Mouse (Mus musculus) forebrain, embryonic 16.5 days (tissue): ENCODE data around the gene Pkmyt1. TPM values are rescaled to one million over a fixed set of nuclear protein-coding genes. Genes with fewer than 3 reads are reported as not detected.

ENCODE experiments used
- polyA plus RNA-seq: library from polyadenylated mRNA; unstranded; fragments of >200 nt; fragmentation: Nextera tagmentation; extraction: Ambion mirVana; gene quantifications from 2 replicates; pipeline ENCODE4 v1.2.1, GENCODE M21; 2015

Gene Pkmyt1
- polyA plus RNA-seq, 1 experiment from 2014 or later: 25.0 TPM

Other genes with a start within 250 kb of the Pkmyt1 start
- gene Vmn2r117, start 246.6 kb upstream of the Pkmyt1 start, polyA plus RNA-seq: not detected in 2 replicates
- 19.0 and 19.1 TPM in 2 replicates for gene Zfp213, start 162.1 kb upstream of the Pkmyt1 start, polyA plus RNA-seq
- gene Zfp13, start 126.8 kb upstream of the Pkmyt1 start, polyA plus RNA-seq: 26.2 and 28.5 TPM in 2 replicates
- not detected in 2 replicates for gene Zscan10, start 125.5 kb upstream of the Pkmyt1 start, polyA plus RNA-seq
- 0.97 and 1.2 TPM in 2 replicates for gene Mmp25, start 81.1 kb upstream of the Pkmyt1 start, polyA plus RNA-seq
- 0.39 TPM in 1 of 2 replicates, not detected in the other for gene Bicdl2, start 65.8 kb upstream of the Pkmyt1 start, polyA plus RNA-seq
- 92.1 and 99.4 TPM in 2 replicates for gene Hcfc1r1, start 52.7 kb upstream of the Pkmyt1 start, polyA plus RNA-seq
- gene Thoc6, start 52.5 kb upstream of the Pkmyt1 start, polyA plus RNA-seq: 40.1 and 41.4 TPM in 2 replicates
- 2.9 and 4.8 TPM in 2 replicates for gene Tnfrsf12a, start 48.9 kb upstream of the Pkmyt1 start, polyA plus RNA-seq
- 0.24 and 0.45 TPM in 2 replicates for gene Cldn6, start 47.1 kb upstream of the Pkmyt1 start, polyA plus RNA-seq
- gene Cldn9, start 42.3 kb upstream of the Pkmyt1 start, polyA plus RNA-seq: 1.4 TPM in 2 replicates
- gene 1520401A03Rik, start 3.6 kb upstream of the Pkmyt1 start, polyA plus RNA-seq: not detected in 2 replicates
- 40.8 and 45.6 TPM in 2 replicates for gene Paqr4, start 14.5 kb downstream of the Pkmyt1 start, polyA plus RNA-seq
- 0.41 and 1.0 TPM in 2 replicates for gene Kremen2, start 19.5 kb downstream of the Pkmyt1 start, polyA plus RNA-seq
- gene Flywch1, start 45.3 kb downstream of the Pkmyt1 start, polyA plus RNA-seq: 151 and 156 TPM in 2 replicates
- 22.9 and 33.2 TPM in 2 replicates for gene Flywch2, start 59.7 kb downstream of the Pkmyt1 start, polyA plus RNA-seq
- gene Srrm2, start 64.2 kb downstream of the Pkmyt1 start, polyA plus RNA-seq: 435 and 505 TPM in 2 replicates
- gene Elob, start 102.8 kb downstream of the Pkmyt1 start, polyA plus RNA-seq: 1,002 and 1,034 TPM in 2 replicates
- gene Prss33, start 109.7 kb downstream of the Pkmyt1 start, polyA plus RNA-seq: not detected in 2 replicates
- not detected in 2 replicates for gene Prss32, start 117.5 kb downstream of the Pkmyt1 start, polyA plus RNA-seq
- 0.87 and 1.0 TPM in 2 replicates for gene Prss41, start 117.8 kb downstream of the Pkmyt1 start, polyA plus RNA-seq
- gene Prss21, start 141.7 kb downstream of the Pkmyt1 start, polyA plus RNA-seq: not detected in 2 replicates
- not detected in 2 replicates for gene Dcpp1, start 154.5 kb downstream of the Pkmyt1 start, polyA plus RNA-seq
- gene Dcpp2, start 154.5 kb downstream of the Pkmyt1 start, polyA plus RNA-seq: not detected in 2 replicates
- not detected in 2 replicates for gene Dcpp3, start 191.1 kb downstream of the Pkmyt1 start, polyA plus RNA-seq
- not detected in 2 replicates for gene Sbp, start 215.3 kb downstream of the Pkmyt1 start, polyA plus RNA-seq
- gene Sbpl, start 228.9 kb downstream of the Pkmyt1 start, polyA plus RNA-seq: not detected in 2 replicates